Comparison of ENCODE assay signal across 8 mouse cellular contexts in genomic region chr13:95618309-95618712, GRCm38 (mm10). TPM values are rescaled to one million over a fixed set of nuclear protein-coding genes. Genes with fewer than 3 reads are reported as not detected.
DNase-seq lines count a peak whose midpoint lies in the region; ATAC-seq lines count a peak whose summit lies in the region.

Gene F2r (minus strand): TSS chr13:95618487.

- ATAC-seq in megakaryocyte-erythroid progenitor cell, adult 5-6 weeks (replicated peaks; ENCODE audit: low FRiP score, low TSS enrichment, poor library complexity, severe bottlenecking), result peak; percentile 72

- intact Hi-C loops in left cerebral cortex, postnatal 25 days (cut with DNase I), result no loop called here

- DNase-seq in adipocyte (ENCODE audit: low spot score), result peak; percentile 47
- peak; percentile 88 for DNase-seq in embryo, embryonic 10 days (ENCODE audit: low spot score)
- peak; percentile 84 for DNase-seq in gastrocnemius, postnatal 10 days
- peak; percentile 91 for DNase-seq in induced T-regulatory cell, adult 2 months (ENCODE audit: low read depth)
- DNase-seq in left cerebral cortex, postnatal 25 days (ENCODE audit: low spot score in 2 of 2), result peak; percentile 52
- DNase-seq in right cerebral cortex, postnatal 14 days, result peak; percentile 62
- DNase-seq in urinary bladder, postnatal 25 days (ENCODE audit: low spot score), result peak; percentile 64

RNA-seq across cellular contexts. Expression of gene F2r, which starts in this region (rescaled TPM):
- 10 to 100 TPM; 16.7 to 20.5 TPM for total RNA-seq in gastrocnemius, postnatal 10 days (2021)
- 1 to 10 TPM; 3.7 to 4.0 TPM for total RNA-seq in left cerebral cortex, postnatal 25 days (2021)
- total RNA-seq in megakaryocyte-erythroid progenitor cell, adult 5-6 weeks (2014; fragmentation: Nextera tagmentation), result 25.5 and 37.9 TPM in 2 replicates
- 41.8 and 85.3 TPM in 2 replicates for total RNA-seq in megakaryocyte-erythroid progenitor cell, adult 5-6 weeks (2017)

Comparison
In these comparisons a context has a peak if more than half of its experiments do, and no peak if none do; other contexts are left out.
1. Peak in every context shown above with its lines: DNase-seq and ATAC-seq.